Mouse (Mus musculus) liver, postnatal 0 days (tissue): ENCODE measurements around the gene Camkmt. TPM values are rescaled to one million over a fixed set of nuclear protein-coding genes. Genes with fewer than 3 reads are reported as not detected.

Experiments
- ATAC-seq: fragments of 200-750 bp; cut with Nextera tagmentation; 2 replicates; pipeline ENCODE4 v1.8.0; 2017; ENCODE audit warnings: mild to moderate bottlenecking, moderate library complexity
- DNase-seq: peaks from one replicate; pipeline ENCODE4 v3.0.0-alpha.2; 2016
- H3K27ac ChIP-seq: fragments of 300-500 bp; sonication (generic); 2 replicates; pipeline ENCODE4 v1.5.1; 2014; ENCODE audit warnings: antibody characterized with exemption, moderate library complexity, mild to moderate bottlenecking, low read depth
- H3K27me3 ChIP-seq: fragments of 300-500 bp; sonication (generic); 2 replicates; pipeline ENCODE4 v1.6.1; 2014; ENCODE audit warnings: low read length, control low read depth, mixed read lengths; ENCODE audit not compliant: insufficient read depth
- H3K36me3 ChIP-seq: fragments of 300-500 bp; sonication (generic); replicated peaks from 2 replicates; pipeline ENCODE4 v1.6.1; 2014; ENCODE audit warnings: mild to moderate bottlenecking, control low read depth, low read length, moderate library complexity, mixed read lengths; ENCODE audit not compliant: insufficient read depth
- H3K4me1 ChIP-seq: fragments of 300-500 bp; sonication (generic); 2 replicates; pipeline ENCODE4 v1.6.1; 2014; ENCODE audit warnings: antibody characterized with exemption, mild to moderate bottlenecking, control low read depth; ENCODE audit not compliant: insufficient read depth
- H3K4me2 ChIP-seq: fragments of 300-500 bp; sonication (generic); 2 replicates; pipeline ENCODE4 v1.6.1; 2014; ENCODE audit warnings: low read depth, mild to moderate bottlenecking, low read length, moderate library complexity, mixed read lengths
- H3K4me3 ChIP-seq: fragments of 300-500 bp; sonication (generic); 2 replicates; pipeline ENCODE4 v1.5.1; 2014; ENCODE audit warnings: low read depth, low read length
- H3K9ac ChIP-seq: fragments of 300-500 bp; sonication (generic); replicated peaks from 2 replicates; pipeline ENCODE4 v1.6.1; 2014; ENCODE audit warnings: mild to moderate bottlenecking, moderate library complexity
- H3K9me3 ChIP-seq: fragments of 300-500 bp; sonication (generic); 2 replicates; pipeline ENCODE4 v1.6.1; 2016; ENCODE audit warnings: mild to moderate bottlenecking, control low read depth, low read length, mixed read lengths
- CTCF ChIP-seq: sonication (generic); IDR thresholded peaks from 2 replicates; pipeline ENCODE4 v1.5.1; 2016; ENCODE audit warnings: antibody characterized with exemption, low read depth
- EP300 ChIP-seq: IDR thresholded peaks from 2 replicates; pipeline ENCODE4 v1.6.1; 2016; ENCODE audit warnings: antibody characterized with exemption, low read depth, mild to moderate bottlenecking
- WGBS: fragments of 180-500 bp; shearing (Covaris S2); extraction: QIAGEN DNeasy Blood & Tissue Kit; methylation state at CpG from one replicate; pipeline ENCODE4 v1.1.7; 2014; ENCODE audit not compliant: insufficient replicate concordance; 5-methylcytosine and 5-hydroxymethylcytosine counted together
- polyA plus RNA-seq: library from polyadenylated mRNA; unstranded; fragments of >200 nt; fragmentation: Nextera tagmentation; extraction: Ambion mirVana; gene quantifications from 2 replicates; pipeline ENCODE4 v1.2.1, GENCODE M21; 2015

The Camkmt gene
- polyA plus RNA-seq, 1 experiment from 2014 or later = 1.4 TPM

DNA sequence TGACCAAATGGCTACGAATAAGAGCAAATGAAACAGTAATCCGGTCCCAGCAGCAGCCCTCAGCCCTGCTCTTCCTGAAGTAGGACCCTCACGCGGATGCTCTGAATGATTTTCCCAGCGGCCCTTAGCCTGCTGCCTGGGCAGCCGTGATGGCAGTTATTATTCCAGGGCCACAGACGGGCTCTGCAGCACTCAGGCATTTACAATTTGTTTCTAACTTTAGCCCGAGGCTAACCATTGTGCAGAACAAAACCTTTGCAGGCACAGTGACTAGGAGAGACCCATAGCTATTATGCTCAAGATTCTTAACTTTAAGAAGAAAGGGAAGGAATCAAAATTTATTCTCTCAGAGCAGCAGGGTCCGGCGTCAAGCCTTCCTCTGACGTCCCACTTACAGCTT lies 18.0 kb upstream of the Camkmt start:
- DNase-seq (no peak), ATAC-seq (no peak)
- H3K9me3 ChIP-seq = no peaks in the 10 kb centered on the region
- H3K4me1 ChIP-seq = no peaks in the 10 kb centered on the region
- peaks cover 10% of the 10 kb centered on the region for H3K36me3 ChIP-seq
- no peak overlapping the region for H3K9ac ChIP-seq
- H3K27me3 ChIP-seq = no peaks in the 10 kb centered on the region
- no peak overlapping the region for H3K4me3 ChIP-seq
- no peak overlapping the region for H3K4me2 ChIP-seq
- no peak overlapping the region for H3K27ac ChIP-seq
- 83% methylated on average over 11 of the region's 11 CpGs for WGBS
- TF ChIP-seq CTCF (no peak), EP300 (no peak)

GRCm38 (mm10) chr17:85073214-85073613 lies 17.1 kb upstream of the Camkmt start:
- no peak for DNase-seq
- no peaks in the 10 kb centered on the region for H3K4me1 ChIP-seq
- no peak overlapping the region for H3K27ac ChIP-seq
- no peaks in the 10 kb centered on the region for H3K27me3 ChIP-seq
- peaks cover 10% of the 10 kb centered on the region for H3K36me3 ChIP-seq
- no peak overlapping the region for H3K4me2 ChIP-seq
- no peaks in the 10 kb centered on the region for H3K9me3 ChIP-seq
- WGBS = 80% methylated on average over 7 of the region's 7 CpGs
- no peak overlapping the region for H3K9ac ChIP-seq
- no peak for TF ChIP-seq CTCF
- no peak for TF ChIP-seq EP300
- no peak overlapping the region for H3K4me3 ChIP-seq
- no peak for ATAC-seq

- Histone ChIP-seq H3K4me3 (no peak overlapping the region), H3K9me3 (no peaks in the 10 kb centered on the region), H3K4me2 (no peak overlapping the region), H3K9ac (no peak overlapping the region), H3K27me3 (no peaks in the 10 kb centered on the region), H3K36me3 (peaks cover 14% of the 10 kb centered on the region), H3K4me1 (no peaks in the 10 kb centered on the region), H3K27ac (no peak overlapping the region)
- WGBS = 89% methylated on average over 4 of the region's 4 CpGs
- DNase-seq (no peak), ATAC-seq (no peak)
- no peak for TF ChIP-seq EP300
- TF ChIP-seq CTCF = no peak
Measured at GRCm38 (mm10) chr17:85074083-85074482, 16.3 kb upstream of the Camkmt start.

- DNase-seq (no peak), ATAC-seq (no peak)
- Histone ChIP-seq H3K36me3 (peaks cover 14% of the 10 kb centered on the region), H3K4me3 (no peak overlapping the region), H3K4me1 (no peaks in the 10 kb centered on the region), H3K27ac (no peak overlapping the region), H3K9me3 (no peaks in the 10 kb centered on the region), H3K9ac (no peak overlapping the region), H3K27me3 (no peaks in the 10 kb centered on the region), H3K4me2 (no peak overlapping the region)
- no peak for TF ChIP-seq CTCF
- no peak for TF ChIP-seq EP300
- 83% methylated on average over 3 of the region's 3 CpGs for WGBS
Measured at GRCm38 (mm10) chr17:85079276-85079675, 11.1 kb upstream of the Camkmt start.

DNA sequence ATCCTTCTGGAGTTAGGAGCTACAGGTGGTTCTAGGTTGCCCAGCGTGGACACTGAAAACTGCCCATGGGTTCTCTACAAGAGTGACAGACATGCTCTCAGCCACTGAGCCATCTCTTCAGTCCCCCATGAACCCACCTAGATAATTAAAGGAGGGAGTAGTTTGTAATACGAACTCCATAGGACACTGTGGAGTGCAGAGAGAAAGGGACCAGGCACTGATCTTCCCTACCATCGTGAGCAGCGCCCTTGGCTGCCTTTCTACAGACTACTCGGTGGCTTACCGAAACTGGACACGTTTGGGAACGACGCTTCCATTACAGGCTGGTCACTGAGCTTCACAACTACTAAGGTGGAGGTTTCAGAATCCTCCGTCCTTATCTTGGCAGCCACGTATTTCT lies 9.6 kb upstream of the Camkmt start:
- 85% methylated on average over 11 of the region's 11 CpGs for WGBS
- no peak overlapping the region for H3K9ac ChIP-seq
- H3K36me3 ChIP-seq = peaks cover 14% of the 10 kb centered on the region
- no peak overlapping the region for H3K4me2 ChIP-seq
- H3K9me3 ChIP-seq = no peaks in the 10 kb centered on the region
- H3K4me1 ChIP-seq = no peaks in the 10 kb centered on the region
- DNase-seq (no peak), ATAC-seq (no peak)
- H3K27ac ChIP-seq = no peak overlapping the region
- no peak overlapping the region for H3K4me3 ChIP-seq
- TF ChIP-seq CTCF (no peak), EP300 (no peak)
- no peaks in the 10 kb centered on the region for H3K27me3 ChIP-seq

GRCm38 (mm10) chr17:85085335-85085734 lies 5.0 kb upstream of the Camkmt start:
- WGBS = 44% methylated on average over 2 of the region's 2 CpGs
- Histone ChIP-seq H3K4me3 (no peak overlapping the region), H3K36me3 (0 out of 2 replicates have a peak, but pooled peaks cover 4% of the 10 kb centered on the region), H3K4me1 (peaks cover 9% of the 10 kb centered on the region), H3K4me2 (no peak overlapping the region), H3K27me3 (no peaks in the 10 kb centered on the region), H3K9ac (no peak overlapping the region), H3K27ac (no peak overlapping the region), H3K9me3 (no peaks in the 10 kb centered on the region)
- DNase-seq (no peak), ATAC-seq (no peak)
- TF ChIP-seq EP300 = no peak
- TF ChIP-seq CTCF = no peak

- H3K9ac ChIP-seq = no peak overlapping the region
- no peak for TF ChIP-seq CTCF
- no peak for TF ChIP-seq EP300
Measured at GRCm38 (mm10) chr17:85086501-85086900, 3.9 kb upstream of the Camkmt start.

More at GRCm38 (mm10) chr17:85086501-85086900, 3.9 kb upstream of the Camkmt start:
- Histone ChIP-seq H3K27me3 (no peaks in the 10 kb centered on the region), H3K27ac (no peak overlapping the region), H3K4me2 (no peak overlapping the region), H3K9me3 (no peaks in the 10 kb centered on the region), H3K4me1 (peaks cover 14% of the 10 kb centered on the region), H3K36me3 (no peaks in the 10 kb centered on the region), H3K4me3 (no peak overlapping the region)
- no peak for DNase-seq
- 73% methylated on average over 1 of the region's 1 CpGs for WGBS
- ATAC-seq = no peak
